Mouse (Mus musculus) hindbrain, embryonic 10.5 days (tissue): ENCODE results near the gene Dab2ip. TPM values are rescaled to one million over a fixed set of nuclear protein-coding genes. Genes with fewer than 3 reads are reported as not detected.
A peak's percentile ranks its signal among the peaks of the same experiment; 100 is the strongest.

Experiments
- DNase-seq: peaks from one replicate; pipeline ENCODE4 v3.0.0-alpha.2; 2017; ENCODE audit warnings: low spot score
- H3K27ac ChIP-seq: fragments of 300-500 bp; sonication (generic); 2 replicates; pipeline ENCODE4 v1.5.1; 2016; ENCODE audit warnings: mild to moderate bottlenecking, moderate library complexity
- H3K27me3 ChIP-seq: fragments of 300-500 bp; sonication (generic); 2 replicates; pipeline ENCODE4 v1.6.1; 2016; ENCODE audit warnings: mild to moderate bottlenecking; ENCODE audit not compliant: poor library complexity, insufficient read depth, severe bottlenecking
- H3K36me3 ChIP-seq: fragments of 300-500 bp; sonication (generic); 2 replicates; pipeline ENCODE4 v1.6.1; 2016; ENCODE audit warnings: mild to moderate bottlenecking, moderate library complexity
- H3K4me1 ChIP-seq: fragments of 300-500 bp; sonication (generic); replicated peaks from 2 replicates; pipeline ENCODE4 v1.6.1; 2016; ENCODE audit warnings: mild to moderate bottlenecking
- H3K4me3 ChIP-seq: fragments of 300-500 bp; sonication (generic); 2 replicates; pipeline ENCODE4 v1.5.1; 2016; ENCODE audit warnings: mild to moderate bottlenecking, moderate library complexity
- H3K9me3 ChIP-seq: fragments of 300-500 bp; sonication (generic); 2 replicates; pipeline ENCODE4 v1.6.1; 2016; ENCODE audit warnings: mild to moderate bottlenecking, moderate library complexity
- WGBS: fragments of 180-500 bp; shearing (Covaris S2); methylation state at CpG from one replicate; pipeline ENCODE4 v1.1.7; 2016; 5-methylcytosine and 5-hydroxymethylcytosine counted together
- polyA plus RNA-seq: library from polyadenylated mRNA; unstranded; fragments of >200 nt; fragmentation: Nextera tagmentation; extraction: Ambion mirVana; gene quantifications from 2 replicates; pipeline ENCODE4 v1.2.1, GENCODE M21; 2016

The Dab2ip gene
- polyA plus RNA-seq, 1 experiment from 2014 or later: 28.8 TPM

DNA sequence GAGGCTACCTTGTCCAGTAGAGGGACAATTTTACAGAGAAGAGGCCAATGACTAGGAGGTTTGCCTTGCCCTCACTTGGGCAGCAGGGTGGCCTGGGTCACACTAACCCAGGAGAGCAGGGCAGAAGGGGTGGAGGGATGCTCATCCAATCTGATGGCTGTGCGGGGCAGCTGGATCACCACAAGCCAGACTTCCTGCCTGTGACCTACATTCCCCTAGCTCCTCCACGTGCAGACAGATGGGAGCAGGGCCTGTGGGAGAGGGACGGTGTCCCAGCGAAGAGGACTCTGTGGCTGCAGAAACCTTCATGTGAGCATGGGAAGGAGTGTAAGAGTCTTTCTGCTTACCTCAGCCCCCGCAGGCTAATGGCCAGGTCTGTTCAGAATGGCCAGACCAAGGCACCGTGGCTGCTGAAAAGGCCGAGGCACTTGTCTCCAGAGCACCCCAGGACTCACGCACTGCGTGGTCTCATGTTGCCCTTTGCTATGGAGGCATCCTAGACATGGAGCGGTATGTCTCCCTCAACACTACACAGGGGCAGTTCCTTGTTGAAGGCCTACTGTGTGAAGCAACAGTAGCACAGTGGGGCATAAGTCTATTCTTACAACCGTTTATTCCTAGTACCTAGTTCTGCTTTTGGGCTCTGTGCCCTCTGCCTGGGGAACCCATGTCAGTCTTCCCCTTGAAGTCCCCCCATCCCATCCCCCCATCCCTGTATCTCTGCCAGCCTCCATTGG is 9.1 kb downstream of the Dab2ip start:
- WGBS: 80% methylated on average over 11 of the region's 11 CpGs
- H3K27ac ChIP-seq: no peak overlapping the region
- no peak for DNase-seq
- 0 out of 2 replicates have a peak, but pooled peaks cover 6% of the 10 kb centered on the region for H3K9me3 ChIP-seq
- H3K4me1 ChIP-seq: peaks cover 3% of the 10 kb centered on the region; the same call in 1 of the 2 replicates
- no peaks in the 10 kb centered on the region for H3K36me3 ChIP-seq
- H3K27me3 ChIP-seq: no peaks in the 10 kb centered on the region
- H3K4me3 ChIP-seq: no peak overlapping the region

DNA sequence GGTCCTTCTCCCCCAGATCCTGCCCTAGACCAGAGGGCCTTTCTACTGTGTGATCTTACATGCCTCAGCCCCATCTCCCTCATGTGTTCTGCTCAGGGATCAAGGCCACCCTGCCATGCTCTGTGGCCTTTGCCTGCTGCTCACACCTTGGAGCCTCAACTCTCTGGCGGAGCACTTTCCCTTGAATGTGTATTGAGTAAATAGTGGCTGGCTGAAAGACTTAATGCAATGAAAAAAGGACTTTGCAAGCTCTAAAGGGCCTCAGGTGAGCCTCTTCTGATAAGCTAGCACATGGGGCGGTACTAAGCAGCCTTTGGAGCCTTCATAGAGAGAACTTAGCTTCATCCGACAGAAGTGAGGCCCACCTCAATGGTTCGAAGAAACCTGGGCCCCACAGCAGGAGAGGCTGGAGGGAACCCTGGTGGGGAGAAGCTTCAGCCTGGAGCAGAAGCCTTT is 9.7 kb downstream of the Dab2ip start:
- H3K36me3 ChIP-seq: no peaks in the 10 kb centered on the region
- 0 out of 2 replicates have a peak, but pooled peaks cover 6% of the 10 kb centered on the region for H3K9me3 ChIP-seq
- WGBS: 88% methylated on average over 4 of the region's 4 CpGs
- H3K27ac ChIP-seq: no peak overlapping the region
- DNase-seq: no peak
- no peak overlapping the region for H3K4me3 ChIP-seq
- peaks cover 3% of the 10 kb centered on the region; the same call in 1 of the 2 replicates for H3K4me1 ChIP-seq
- H3K27me3 ChIP-seq: no peaks in the 10 kb centered on the region

DNA sequence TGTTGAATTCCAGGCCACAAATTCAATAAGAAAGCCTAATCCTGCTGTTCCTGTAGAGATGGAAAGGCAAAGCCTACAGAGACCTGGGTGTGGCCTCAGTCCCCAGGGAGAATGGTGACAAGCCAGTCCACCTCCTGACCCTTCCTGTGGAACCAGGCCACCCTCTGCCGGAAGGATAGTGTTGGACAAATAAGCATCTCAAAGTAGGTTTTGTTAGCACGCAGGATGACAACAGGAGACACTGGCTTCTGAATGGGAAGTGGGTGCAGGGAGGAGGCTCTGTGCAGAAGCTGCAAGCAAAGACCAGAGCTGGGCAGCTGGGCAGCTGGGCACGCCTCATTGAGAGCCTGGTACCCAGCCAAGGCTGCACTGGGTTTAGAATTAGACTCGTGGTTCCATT is 12.7 kb downstream of the Dab2ip start:
- Histone ChIP-seq H3K9me3 (0 out of 2 replicates have a peak, but pooled peaks cover 6% of the 10 kb centered on the region), H3K36me3 (no peaks in the 10 kb centered on the region), H3K27ac (no peak overlapping the region), H3K27me3 (peaks cover 5% of the 10 kb centered on the region; the same call in 1 of the 2 replicates), H3K4me1 (peaks cover 3% of the 10 kb centered on the region; the same call in 1 of the 2 replicates), H3K4me3 (no peak overlapping the region)
- no peak for DNase-seq
- 68% methylated on average over 4 of the region's 4 CpGs for whole genome bisulfite sequencing

DNA sequence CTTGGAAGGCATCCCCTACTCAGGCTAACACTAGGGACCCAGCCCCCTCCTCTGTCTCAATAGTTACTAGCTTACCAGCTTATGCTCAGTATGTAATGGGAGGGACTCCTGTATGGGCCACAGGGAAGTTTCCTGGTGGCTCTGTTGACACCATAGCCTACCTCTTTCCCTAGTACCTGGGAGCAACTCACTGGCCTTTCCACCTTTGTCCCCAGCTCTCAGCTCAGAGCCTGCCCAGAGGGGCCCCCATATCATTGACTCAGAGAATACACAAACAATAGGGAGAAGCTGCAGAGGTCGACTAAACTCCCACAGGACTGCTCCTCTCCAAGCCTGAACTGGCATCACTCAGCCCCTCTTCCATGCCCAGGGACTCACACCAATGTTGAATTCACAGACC is 16.6 kb downstream of the Dab2ip start:
- no peak overlapping the region for H3K4me3 ChIP-seq
- H3K4me1 ChIP-seq: 0 out of 2 replicates have a peak, but pooled peaks cover 3% of the 10 kb centered on the region
- DNase-seq: no peak
- H3K9me3 ChIP-seq: 0 out of 2 replicates have a peak, but pooled peaks cover 6% of the 10 kb centered on the region
- WGBS: 52% methylated on average over 1 of the region's 1 CpGs
- H3K27ac ChIP-seq: no peak overlapping the region
- H3K36me3 ChIP-seq: no peaks in the 10 kb centered on the region
- H3K27me3 ChIP-seq: peaks cover 33% of the 10 kb centered on the region

DNA sequence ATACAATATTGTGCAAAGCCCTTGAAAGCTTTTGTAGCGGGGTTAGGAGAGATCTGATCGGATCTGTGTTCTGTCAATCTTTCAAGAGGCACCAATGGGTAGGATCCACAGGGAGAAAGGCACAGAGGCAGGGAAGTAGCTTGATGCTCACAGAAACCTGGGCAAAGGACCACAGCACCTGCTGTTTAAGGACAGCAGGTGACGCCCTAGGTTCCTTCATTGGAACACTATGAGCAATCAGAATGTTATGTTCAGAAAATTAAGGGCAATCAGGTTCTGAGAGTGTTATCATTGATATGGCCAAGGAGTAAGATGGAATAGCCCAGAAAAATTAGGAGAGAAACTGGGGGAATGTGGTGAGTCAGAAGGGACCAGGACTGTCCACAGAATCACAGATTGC is 18.6 kb downstream of the Dab2ip start:
- DNase-seq: no peak
- peaks cover 53% of the 10 kb centered on the region for H3K27me3 ChIP-seq
- H3K27ac ChIP-seq: no peak overlapping the region
- H3K36me3 ChIP-seq: no peaks in the 10 kb centered on the region
- H3K4me1 ChIP-seq: peaks cover 6% of the 10 kb centered on the region
- 85% methylated on average over 3 of the region's 3 CpGs for WGBS
- H3K9me3 ChIP-seq: no peaks in the 10 kb centered on the region
- H3K4me3 ChIP-seq: no peak overlapping the region

DNA sequence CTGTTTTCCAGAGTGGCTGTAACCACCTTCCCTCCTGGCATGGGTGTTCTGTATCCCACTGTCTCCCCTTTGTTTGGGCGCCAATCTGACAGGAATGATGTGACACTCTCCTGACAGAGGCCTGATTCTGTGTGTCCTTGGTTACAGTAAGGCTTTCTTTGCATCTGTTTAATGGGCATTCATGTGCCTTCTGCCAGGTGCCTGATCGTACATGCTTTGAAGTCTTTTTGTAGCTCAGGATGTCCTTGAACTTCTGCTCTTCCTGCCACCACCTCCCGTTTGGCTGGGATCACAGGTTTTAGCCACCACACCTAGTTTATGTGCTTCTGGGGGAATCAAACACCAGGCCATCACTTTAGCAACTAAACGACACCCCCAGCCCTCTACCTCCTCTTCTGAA is 22.0 kb downstream of the Dab2ip start:
- H3K4me3 ChIP-seq: no peak overlapping the region
- 65% methylated on average over 4 of the region's 4 CpGs for WGBS
- DNase-seq: no peak
- H3K9me3 ChIP-seq: no peaks in the 10 kb centered on the region
- H3K36me3 ChIP-seq: no peaks in the 10 kb centered on the region
- H3K27ac ChIP-seq: no peak overlapping the region
- peaks cover 83% of the 10 kb centered on the region for H3K27me3 ChIP-seq
- peaks cover 39% of the 10 kb centered on the region for H3K4me1 ChIP-seq

DNA sequence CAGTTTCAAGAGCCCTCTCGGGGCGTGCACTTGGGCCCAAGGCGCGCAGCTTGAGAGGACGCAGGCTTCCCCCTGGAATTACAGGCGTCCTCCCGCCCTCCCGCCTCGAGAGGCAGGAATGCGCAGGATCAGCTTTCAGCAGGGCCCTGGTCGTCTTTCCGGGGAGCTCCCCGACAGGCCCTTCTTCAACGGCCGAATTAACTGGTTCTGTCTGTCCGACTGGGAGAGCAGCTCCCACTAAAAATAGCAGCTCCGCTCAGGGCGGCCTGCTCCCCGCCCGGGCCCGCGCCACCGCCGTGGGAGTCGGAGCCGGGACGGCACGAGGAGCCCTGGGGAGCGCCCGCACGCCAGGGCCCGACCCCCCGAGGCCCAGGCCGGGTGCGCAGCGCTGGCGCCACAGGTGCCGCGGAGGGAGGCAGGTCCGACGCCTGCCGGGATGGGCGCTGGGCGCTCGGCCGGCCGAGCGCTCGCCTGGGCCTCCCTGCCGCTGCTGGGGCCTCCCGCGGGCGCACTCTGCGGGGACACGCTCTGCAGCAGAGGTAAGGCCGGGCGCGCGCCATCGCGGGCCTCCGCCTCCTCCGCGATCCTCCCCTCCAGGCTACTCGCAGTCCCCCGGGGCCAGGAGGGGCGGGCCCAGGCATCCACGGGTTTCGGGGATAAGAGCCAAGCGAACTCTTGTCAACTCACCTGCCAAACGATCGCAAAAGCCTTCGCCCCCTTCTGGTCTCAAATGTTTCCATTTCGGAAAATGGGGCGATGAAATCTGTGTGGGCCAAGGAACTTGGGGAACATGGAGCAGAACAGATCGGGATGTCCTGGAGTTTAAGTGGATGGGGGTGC is 23.7 kb downstream of the Dab2ip start:
- peaks cover 53% of the 10 kb centered on the region for H3K4me1 ChIP-seq
- peaks cover 93% of the 10 kb centered on the region for H3K27me3 ChIP-seq
- under 1% methylated on average over 76 of the region's 76 CpGs for WGBS
- H3K36me3 ChIP-seq: no peaks in the 10 kb centered on the region
- DNase-seq: peak; percentile 66
- H3K27ac ChIP-seq: peak overlapping the region; percentile 86
- peak overlapping the region; percentile 66 for H3K4me3 ChIP-seq
- no peaks in the 10 kb centered on the region for H3K9me3 ChIP-seq

DNA sequence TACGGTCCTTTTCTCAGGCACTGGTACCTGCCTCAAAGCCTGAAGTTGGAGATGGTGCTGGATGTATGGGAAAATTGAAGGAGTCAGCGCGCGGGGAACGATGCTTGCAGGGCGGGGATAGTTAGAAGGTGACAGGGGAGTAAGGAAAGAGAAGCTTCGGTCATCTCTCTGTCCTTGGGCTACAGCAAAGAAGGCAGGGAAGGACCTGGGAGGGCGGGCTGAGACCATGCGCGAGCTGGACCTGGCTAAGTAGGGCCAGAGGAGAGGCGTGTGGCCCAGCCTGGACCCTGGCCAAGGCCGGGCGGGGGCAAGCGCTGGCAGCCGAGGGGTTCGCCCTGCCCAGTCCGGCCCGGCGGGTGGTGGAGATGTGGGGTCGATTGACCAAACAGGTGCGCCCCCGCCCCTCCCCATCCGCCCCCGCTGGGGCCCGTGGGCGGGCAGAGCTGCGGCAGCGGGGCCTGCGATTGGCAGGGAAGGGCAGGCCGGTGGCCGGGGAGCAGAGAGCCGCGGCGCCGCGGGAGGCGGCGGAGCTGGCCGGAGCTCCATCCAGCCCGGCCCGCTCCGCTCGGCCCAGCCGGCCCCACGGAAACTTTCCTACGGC is 24.4 kb downstream of the Dab2ip start:
- WGBS: under 1% methylated on average over 46 of the region's 46 CpGs

DNA sequence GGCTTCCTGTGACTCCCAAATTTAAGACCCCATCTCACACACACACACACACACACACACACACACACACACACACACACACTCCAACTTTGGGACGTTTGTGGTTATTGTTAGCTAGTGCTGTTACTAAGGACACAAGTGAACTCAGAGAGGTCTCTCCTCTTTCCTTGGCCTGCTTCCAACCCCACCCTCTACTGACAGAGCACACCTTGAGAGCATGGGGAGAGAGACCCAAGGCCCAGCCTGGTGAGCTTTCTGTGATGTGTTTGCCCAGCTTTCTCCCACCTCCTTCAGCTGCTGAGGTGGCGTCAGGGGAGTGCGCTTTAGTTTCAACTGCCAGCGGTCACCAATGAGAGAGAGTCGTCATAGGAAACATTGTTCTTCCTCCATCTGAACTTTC is 25.3 kb downstream of the Dab2ip start:
- peaks cover 70% of the 10 kb centered on the region for H3K4me1 ChIP-seq
- H3K4me3 ChIP-seq: peak overlapping the region; percentile 66
- no peak overlapping the region for H3K27ac ChIP-seq
- peaks cover 95% of the 10 kb centered on the region for H3K27me3 ChIP-seq
- no peaks in the 10 kb centered on the region for H3K9me3 ChIP-seq
- WGBS: 51% methylated on average over 5 of the region's 5 CpGs
- no peak for DNase-seq
- H3K36me3 ChIP-seq: no peaks in the 10 kb centered on the region

More for the DNA sequence above, 24.4 kb downstream of the Dab2ip start:
- Histone ChIP-seq H3K27me3 (peaks cover 92% of the 10 kb centered on the region), H3K4me3 (peak overlapping the region; percentile 66), H3K27ac (peak overlapping the region; percentile 86), H3K4me1 (peaks cover 60% of the 10 kb centered on the region), H3K9me3 (no peaks in the 10 kb centered on the region), H3K36me3 (no peaks in the 10 kb centered on the region)
- peak; percentile 62 for DNase-seq

DNA sequence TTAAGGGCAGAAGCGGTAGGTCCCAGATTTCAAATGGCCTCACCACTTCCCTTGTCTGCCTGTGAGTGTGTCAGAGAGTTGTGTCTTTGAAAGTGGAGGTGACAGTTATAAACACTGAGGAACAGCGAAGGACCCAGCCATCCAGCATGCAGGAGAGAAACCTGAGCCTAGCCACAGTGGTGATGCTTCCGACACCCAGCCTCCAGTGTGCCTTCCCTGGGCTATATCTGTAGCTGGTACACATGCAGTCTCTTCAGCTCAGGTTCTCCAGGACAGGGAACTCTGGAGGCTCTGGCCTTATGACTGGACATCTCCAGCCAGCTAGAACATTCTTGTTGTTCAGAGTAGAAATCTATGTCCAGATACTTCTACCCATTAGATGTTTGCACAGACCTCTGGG is 25.9 kb downstream of the Dab2ip start:
- DNase-seq: no peak
- Histone ChIP-seq H3K4me3 (no peak overlapping the region), H3K9me3 (no peaks in the 10 kb centered on the region), H3K27me3 (peaks cover 98% of the 10 kb centered on the region), H3K4me1 (peaks cover 76% of the 10 kb centered on the region), H3K36me3 (no peaks in the 10 kb centered on the region), H3K27ac (no peak overlapping the region)
- 76% methylated on average over 3 of the region's 3 CpGs for WGBS

DNA sequence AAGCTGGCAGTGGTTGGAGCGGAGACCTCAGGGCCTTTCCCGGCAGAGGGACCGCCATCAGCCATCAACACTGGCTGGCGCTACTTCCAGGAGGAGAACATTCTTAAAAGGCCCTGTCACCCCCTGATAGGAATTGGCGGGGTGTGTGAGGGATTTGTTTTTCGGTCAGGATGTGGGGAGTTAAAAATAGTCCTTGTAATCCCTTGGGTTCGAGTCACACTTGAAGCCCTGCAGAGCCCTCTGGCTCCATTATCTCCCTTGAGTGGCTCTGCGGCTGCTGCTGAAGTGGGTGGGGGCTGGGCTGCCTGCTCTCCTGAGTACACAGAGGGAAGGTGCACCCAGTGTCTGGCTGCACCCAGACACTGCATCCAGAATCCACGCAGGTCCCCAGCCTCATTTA is 30.3 kb downstream of the Dab2ip start:
- Histone ChIP-seq H3K36me3 (no peaks in the 10 kb centered on the region), H3K4me1 (peaks cover 76% of the 10 kb centered on the region), H3K27me3 (peaks cover 74% of the 10 kb centered on the region), H3K9me3 (no peaks in the 10 kb centered on the region), H3K4me3 (no peak overlapping the region), H3K27ac (peak overlapping the region; percentile 45)
- 40% methylated on average over 9 of the region's 9 CpGs for WGBS
- no peak for DNase-seq

DNA sequence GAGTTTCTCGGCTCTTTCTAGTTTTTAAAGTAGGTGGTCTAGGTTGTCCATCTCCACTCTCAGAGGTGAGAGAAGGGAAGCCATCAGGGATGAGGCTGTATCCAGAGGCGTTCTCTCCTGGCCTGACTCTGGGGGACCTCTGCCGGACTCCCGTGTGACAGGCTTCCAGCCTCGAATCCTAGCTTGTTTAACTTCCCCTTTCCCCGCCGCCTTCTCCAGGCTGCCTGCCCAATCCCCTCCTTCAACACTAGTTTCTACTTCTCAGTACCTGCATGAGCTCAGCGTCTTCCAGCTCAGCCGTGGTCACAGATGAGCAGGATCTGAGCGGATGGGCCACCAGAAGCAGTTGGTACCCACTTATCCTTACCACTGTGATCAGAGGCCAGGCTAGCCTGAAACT is 31.3 kb downstream of the Dab2ip start:
- Histone ChIP-seq H3K4me3 (no peak overlapping the region), H3K4me1 (peaks cover 70% of the 10 kb centered on the region), H3K27ac (0 out of 2 replicates have a peak overlapping the region, but pooled peaks have one; percentile 42), H3K36me3 (no peaks in the 10 kb centered on the region), H3K27me3 (peaks cover 64% of the 10 kb centered on the region), H3K9me3 (no peaks in the 10 kb centered on the region)
- DNase-seq: no peak
- WGBS: 67% methylated on average over 10 of the region's 10 CpGs
